9 mouse cellular contexts compared by ENCODE assay signal in the genomic region with DNA sequence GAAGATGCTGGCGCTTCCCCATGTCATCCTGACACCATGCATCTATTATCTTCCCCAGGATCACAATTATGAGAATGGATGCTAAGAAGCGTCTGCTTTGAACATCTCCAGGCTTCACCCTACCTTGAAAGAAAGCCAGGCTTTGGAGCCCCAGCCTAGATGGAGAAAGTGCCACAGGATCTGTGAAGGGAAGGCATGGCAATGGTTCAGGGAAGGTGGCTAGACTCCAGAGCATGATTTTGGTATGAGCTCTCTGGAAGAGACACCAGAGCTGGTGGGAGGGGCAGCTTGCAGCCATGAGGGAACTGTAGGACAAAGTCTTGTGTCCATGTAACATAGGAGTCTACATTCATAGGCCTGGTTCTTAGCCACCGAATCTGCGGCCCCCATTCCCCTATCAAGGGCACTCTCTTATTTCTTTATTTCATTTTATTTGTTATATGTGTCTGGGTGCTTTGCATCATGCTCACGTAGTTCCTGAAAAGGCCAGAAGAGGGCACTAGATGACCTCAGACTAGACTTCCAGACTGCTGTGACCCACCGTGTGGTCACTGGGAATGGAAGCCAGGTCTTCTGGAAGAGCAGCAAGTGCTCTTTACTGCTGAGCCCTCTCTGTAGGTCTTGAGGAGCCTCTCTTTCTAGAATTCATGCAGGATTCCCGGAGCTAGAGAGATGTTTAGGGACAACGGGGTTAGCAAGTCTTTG. TPM values are rescaled to one million over a fixed set of nuclear protein-coding genes. Genes with fewer than 3 reads are reported as not detected.
DNase-seq lines count a peak whose midpoint lies in the region; ATAC-seq and TF ChIP-seq lines count a peak whose summit lies in the region.
"Had no signal": no experiment of that assay in that cellular context is flagged by ENCODE, and none has a peak within 500 bp of the region (broad histone marks: within the 10 kb centered on the region; RNA-seq: fewer than 3 reads in every experiment).

No protein-coding gene starts in this region.

- no peak overlapping the region for H3K4me2 ChIP-seq in kidney, embryonic 15.5 days
- H3K4me2 ChIP-seq in kidney, embryonic 14.5 days (replicated peaks; ENCODE audit: low read depth, low read length): no peak overlapping the region
- no peak overlapping the region for H3K4me2 ChIP-seq in midbrain, postnatal 0 days (ENCODE audit: low read depth, low read length, poor library complexity, severe bottlenecking)

- peak; percentile 66 for DNase-seq in kidney, adult 18-20 months
- peak; percentile 44 to 64 for DNase-seq in cerebellum, postnatal 36 days
- DNase-seq in midbrain, postnatal 0 days (ENCODE audit: low spot score): peak; percentile 59

- no peak overlapping the region for H3K9ac ChIP-seq in kidney, embryonic 15.5 days
- H3K9ac ChIP-seq in kidney, embryonic 14.5 days (ENCODE audit: low read depth, low read length): no peak overlapping the region
- no peak overlapping the region for H3K9ac ChIP-seq in midbrain, postnatal 0 days (replicated peaks; ENCODE audit: low read length, poor library complexity, severe bottlenecking)

- WGBS in kidney, embryonic 15.5 days: 62% methylated on average over 8 of the region's 8 CpGs
- 61% methylated on average over 8 of the region's 8 CpGs for WGBS in kidney, embryonic 14.5 days
- 63% methylated on average over 8 of the region's 8 CpGs for WGBS in midbrain, postnatal 0 days

- no peak overlapping the region for H3K4me3 ChIP-seq in kidney, embryonic 15.5 days (replicated peaks)
- no peak overlapping the region for H3K4me3 ChIP-seq in kidney, embryonic 14.5 days (ENCODE audit: low read length)
- H3K4me3 ChIP-seq in midbrain, postnatal 0 days (ENCODE audit: low read depth, low read length): no peak overlapping the region

- peak; percentile 70 for TF ChIP-seq CTCF in midbrain, postnatal 0 days (IDR thresholded peaks at IDR 0.05)

- peaks cover 43% of the 10 kb centered on the region for H3K4me1 ChIP-seq in kidney, embryonic 15.5 days
- H3K4me1 ChIP-seq in kidney, embryonic 14.5 days (ENCODE audit: control insufficient read depth, insufficient read depth, low read length): peaks cover 32% of the 10 kb centered on the region
- peaks cover 15% of the 10 kb centered on the region for H3K4me1 ChIP-seq in midbrain, postnatal 0 days (ENCODE audit: insufficient read depth, low read length)

- H3K27ac ChIP-seq in kidney, embryonic 15.5 days: no peak overlapping the region
- peak overlapping the region; percentile 85; the same call in 1 of the 2 replicates for H3K27ac ChIP-seq in kidney, embryonic 14.5 days (ENCODE audit: low read depth, low read length)
- H3K27ac ChIP-seq in midbrain, postnatal 0 days (ENCODE audit: low read depth, low read length): no peak overlapping the region

- H3K9me3 ChIP-seq in kidney, embryonic 15.5 days (replicated peaks): no peaks in the 10 kb centered on the region
- no peaks in the 10 kb centered on the region for H3K9me3 ChIP-seq in kidney, embryonic 14.5 days (ENCODE audit: control insufficient read depth, low read length)
- H3K9me3 ChIP-seq in midbrain, postnatal 0 days (ENCODE audit: low read length): no peaks in the 10 kb centered on the region

- no peak for ATAC-seq in kidney, embryonic 15.5 days (replicated peaks; ENCODE audit: low FRiP score)
- ATAC-seq in CD4-positive, CD25-positive, alpha-beta regulatory T cell, adult 4 months: peak; percentile 33
- peak; percentile 40 for ATAC-seq in activated CD4-positive, CD25-positive, alpha-beta regulatory T cell, adult 4 months
- no peak for ATAC-seq in kidney, embryonic 14.5 days (ENCODE audit: low FRiP score, low TSS enrichment)
- no peak for ATAC-seq in midbrain, postnatal 0 days (ENCODE audit: low FRiP score)
- ATAC-seq in erythroblast, adult 5-6 weeks (replicated peaks; ENCODE audit: low FRiP score, poor library complexity, severe bottlenecking): no peak

- no peaks in the 10 kb centered on the region for H3K27me3 ChIP-seq in kidney, embryonic 15.5 days
- H3K27me3 ChIP-seq in kidney, embryonic 14.5 days (ENCODE audit: control insufficient read depth, insufficient read depth, low read length): no peaks in the 10 kb centered on the region
- H3K27me3 ChIP-seq in midbrain, postnatal 0 days (ENCODE audit: insufficient read depth, low read length): no peaks in the 10 kb centered on the region

- no peaks in the 10 kb centered on the region for H3K36me3 ChIP-seq in kidney, embryonic 15.5 days
- no peaks in the 10 kb centered on the region for H3K36me3 ChIP-seq in kidney, embryonic 14.5 days (ENCODE audit: control insufficient read depth, insufficient read depth, low read length)
- H3K36me3 ChIP-seq in midbrain, postnatal 0 days (ENCODE audit: insufficient read depth, low read length): no peaks in the 10 kb centered on the region

RNA-seq across cellular contexts. Expression of gene 4933407L21Rik, which starts 7.0 kb away (rescaled TPM):
- 1.5 and 1.8 TPM in 2 replicates for polyA plus RNA-seq in kidney, embryonic 15.5 days (2015; fragmentation: Nextera tagmentation; extraction: Ambion mirVana)
- polyA plus RNA-seq in CD4-positive, CD25-positive, alpha-beta regulatory T cell, adult 4 months (2017; shearing (Covaris generic)): 1 to 10 TPM in 1 of 2 experiments, under 1 TPM in 1; 0.47 to 1.0 TPM
- polyA plus RNA-seq in activated CD4-positive, CD25-positive, alpha-beta regulatory T cell, adult 4 months (2017; shearing (Covaris generic)): 1 to 10 TPM in 1 of 2 experiments, under 1 TPM in 1; 0.51 to 1.5 TPM
- polyA plus RNA-seq in kidney, embryonic 14.5 days (2014; fragmentation: Nextera tagmentation; extraction: Ambion mirVana): 0.85 and 1.7 TPM in 2 replicates
- 9.4 and 10.6 TPM in 2 replicates for total RNA-seq in midbrain, postnatal 0 days (2014; rRNA removed)
- 8.5 and 10.1 TPM in 2 replicates for polyA plus RNA-seq in midbrain, postnatal 0 days (2015; fragmentation: Nextera tagmentation; extraction: Ambion mirVana)
- total RNA-seq in erythroblast, adult 5-6 weeks (2015; ENCODE audit: low replicate concordance): not detected in 2 replicates
- not detected in 2 replicates for total RNA-seq in erythroblast, adult 5-6 weeks (2017; ENCODE audit: low replicate concordance)

RNA-seq across cellular contexts. Expression of gene Gpr55, which starts 25.5 kb away (rescaled TPM):
- 0.04 TPM in 1 of 2 replicates, not detected in the other for polyA plus RNA-seq in kidney, embryonic 15.5 days (2015; fragmentation: Nextera tagmentation; extraction: Ambion mirVana)
- polyA plus RNA-seq in CD4-positive, CD25-positive, alpha-beta regulatory T cell, adult 4 months (2017; shearing (Covaris generic)): 10 to 100 TPM in 1 of 2 experiments, 1 to 10 TPM in 1; 2.7 to 10.2 TPM
- 1 to 10 TPM; 1.9 to 6.8 TPM for polyA plus RNA-seq in activated CD4-positive, CD25-positive, alpha-beta regulatory T cell, adult 4 months (2017; shearing (Covaris generic))
- 0.07 TPM in 1 of 2 replicates, not detected in the other for polyA plus RNA-seq in kidney, embryonic 14.5 days (2014; fragmentation: Nextera tagmentation; extraction: Ambion mirVana)
- total RNA-seq in midbrain, postnatal 0 days (2014; rRNA removed): 0.22 TPM in 1 of 2 replicates, not detected in the other
- 0.10 and 0.19 TPM in 2 replicates for polyA plus RNA-seq in midbrain, postnatal 0 days (2015; fragmentation: Nextera tagmentation; extraction: Ambion mirVana)
- not detected in 2 replicates for total RNA-seq in erythroblast, adult 5-6 weeks (2015; ENCODE audit: low replicate concordance)
- 0.34 TPM in 1 of 2 replicates, not detected in the other for total RNA-seq in erythroblast, adult 5-6 weeks (2017; ENCODE audit: low replicate concordance)
- total RNA-seq: gastrocnemius, postnatal 4 days had no signal

RNA-seq across cellular contexts. Expression of gene Itm2c, which starts 41.2 kb away (rescaled TPM):
- 220 and 231 TPM in 2 replicates for polyA plus RNA-seq in kidney, embryonic 15.5 days (2015; fragmentation: Nextera tagmentation; extraction: Ambion mirVana)
- 100 to 1,000 TPM; 106 to 170 TPM for polyA plus RNA-seq in CD4-positive, CD25-positive, alpha-beta regulatory T cell, adult 4 months (2017; shearing (Covaris generic))
- polyA plus RNA-seq in activated CD4-positive, CD25-positive, alpha-beta regulatory T cell, adult 4 months (2017; shearing (Covaris generic)): 100 to 1,000 TPM in 1 of 2 experiments, 10 to 100 TPM in 1; 75.8 to 126 TPM
- polyA plus RNA-seq in kidney, embryonic 14.5 days (2014; fragmentation: Nextera tagmentation; extraction: Ambion mirVana): 145 and 179 TPM in 2 replicates
- total RNA-seq in midbrain, postnatal 0 days (2014; rRNA removed): 312 and 376 TPM in 2 replicates
- 293 and 297 TPM in 2 replicates for polyA plus RNA-seq in midbrain, postnatal 0 days (2015; fragmentation: Nextera tagmentation; extraction: Ambion mirVana)
- total RNA-seq in erythroblast, adult 5-6 weeks (2015; ENCODE audit: low replicate concordance): 4.8 and 7.7 TPM in 2 replicates
- 11.0 and 15.6 TPM in 2 replicates for total RNA-seq in erythroblast, adult 5-6 weeks (2017; ENCODE audit: low replicate concordance)

Comparison
In these comparisons a context has a peak if more than half of its experiments do, and no peak if none do; other contexts are left out.
1. ATAC-seq: peak in CD4-positive, CD25-positive, alpha-beta regulatory T cell, adult 4 months (single experiment) and activated CD4-positive, CD25-positive, alpha-beta regulatory T cell, adult 4 months (single experiment); none in kidney, embryonic 15.5 days (single experiment), kidney, embryonic 14.5 days (single experiment), midbrain, postnatal 0 days (single experiment) and erythroblast, adult 5-6 weeks (single experiment).
2. Peak in every context shown above with its lines, with median percentiles within 50 percentile points of each other: DNase-seq.